Mouse (Mus musculus) embryonic fibroblast, embryonic 13.5 days (primary cell): ENCODE data around the gene Mael.

Experiments
- CTCF ChIP-seq: IDR thresholded peaks from 2 replicates; pipeline ENCODE4 v1.5.1; 2011; ENCODE audit warnings: mild to moderate bottlenecking, control low read depth, low read length, moderate library complexity, borderline replicate concordance; ENCODE audit not compliant: insufficient read depth
- POLR2A ChIP-seq: IDR thresholded peaks from 2 replicates; pipeline ENCODE4 v1.6.1; 2011; ENCODE audit warnings: low read depth, mild to moderate bottlenecking, control low read depth, low read length, moderate library complexity

DNA sequence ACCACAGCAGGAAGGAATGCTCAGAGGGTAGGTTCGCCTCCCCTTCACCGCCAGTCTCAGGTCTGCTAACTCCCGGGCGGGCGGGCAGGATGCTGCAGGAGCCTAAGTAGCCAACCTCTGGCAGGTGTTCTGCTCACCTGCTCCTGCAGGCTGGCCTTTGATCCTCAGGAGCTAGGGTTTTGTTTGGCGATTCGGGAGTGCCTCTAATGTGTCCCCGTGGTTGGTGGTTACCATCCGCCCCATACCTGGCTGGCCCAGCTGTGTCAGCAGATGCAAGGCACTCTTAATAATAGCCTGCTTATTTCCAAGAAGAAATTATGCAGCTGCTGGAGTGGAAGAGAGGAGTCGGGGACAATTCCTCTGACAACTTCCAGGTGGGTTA is 83.4 kb downstream of the Mael start:
- no peak for TF ChIP-seq CTCF
- TF ChIP-seq POLR2A = no peak
